Mouse (Mus musculus) embryonic facial prominence, embryonic 14.5 days (tissue): Measurements from ENCODE around the gene Trim15. TPM values are rescaled to one million over a fixed set of nuclear protein-coding genes. Genes with fewer than 3 reads are reported as not detected.

ENCODE experiments used
- ATAC-seq: fragments of 200-750 bp; cut with Nextera tagmentation; 2 replicates; pipeline ENCODE4 v1.8.0; 2017; ENCODE audit warnings: low read depth, moderate number of reproducible peaks, moderate TSS enrichment
- DNase-seq: peaks from one replicate; pipeline ENCODE4 v3.0.0-alpha.2; 2015; ENCODE audit warnings: low spot score
- H3K27ac ChIP-seq: fragments of 300-500 bp; sonication (generic); replicated peaks from 2 replicates; pipeline ENCODE4 v1.5.1; 2014; ENCODE audit warnings: low read depth, mild to moderate bottlenecking, low read length, moderate library complexity
- H3K27me3 ChIP-seq: fragments of 300-500 bp; sonication (generic); replicated peaks from 2 replicates; pipeline ENCODE4 v1.6.1; 2014; ENCODE audit warnings: low read length; ENCODE audit not compliant: control insufficient read depth, insufficient read depth
- H3K36me3 ChIP-seq: fragments of 300-500 bp; sonication (generic); 2 replicates; pipeline ENCODE4 v1.6.1; 2014; ENCODE audit warnings: low read length, mixed read lengths; ENCODE audit not compliant: control insufficient read depth, insufficient read depth
- H3K4me1 ChIP-seq: fragments of 300-500 bp; sonication (generic); 2 replicates; pipeline ENCODE4 v1.6.1; 2014; ENCODE audit warnings: antibody characterized with exemption, low read length; ENCODE audit not compliant: control insufficient read depth, insufficient read depth
- H3K4me2 ChIP-seq: fragments of 300-500 bp; sonication (generic); 2 replicates; pipeline ENCODE4 v1.6.1; 2014; ENCODE audit warnings: low read depth, mild to moderate bottlenecking, low read length, moderate library complexity, mixed read lengths
- H3K4me3 ChIP-seq: fragments of 300-500 bp; sonication (generic); 2 replicates; pipeline ENCODE4 v1.5.1; 2014; ENCODE audit warnings: low read depth, mild to moderate bottlenecking, low read length
- H3K9ac ChIP-seq: fragments of 300-500 bp; sonication (generic); 2 replicates; pipeline ENCODE4 v1.6.1; 2014; ENCODE audit warnings: low read depth, mild to moderate bottlenecking, low read length, moderate library complexity, mixed read lengths
- H3K9me3 ChIP-seq: fragments of 300-500 bp; sonication (generic); 2 replicates; pipeline ENCODE4 v1.6.1; 2016; ENCODE audit warnings: low read length; ENCODE audit not compliant: control insufficient read depth
- WGBS: fragments of 180-500 bp; shearing (Covaris S2); extraction: QIAGEN DNeasy Blood & Tissue Kit; methylation state at CpG from one replicate; pipeline ENCODE4 v1.1.7; 2014; 5-methylcytosine and 5-hydroxymethylcytosine counted together
- polyA plus RNA-seq: library from polyadenylated mRNA; unstranded; fragments of >200 nt; fragmentation: Nextera tagmentation; extraction: Ambion mirVana; gene quantifications from 2 replicates; pipeline ENCODE4 v1.2.1, GENCODE M21; 2014

The Trim15 gene
- polyA plus RNA-seq: 0.10 and 0.15 TPM in 2 replicates

GRCm38 (mm10) chr17:36866719-36867527 lies at the start of gene Trim15:
Trim15 (minus strand) TSS chr17:36867210.
- no peak for DNase-seq
- Histone ChIP-seq H3K9ac (no peak within 1 kb of the TSS), H3K27ac (no peak within 1 kb of the TSS), H3K4me3 (no peak within 1 kb of the TSS), H3K27me3 (peaks cover 19% of the 10 kb centered on the region), H3K9me3 (no peaks in the 10 kb centered on the region), H3K36me3 (no peaks in the 10 kb centered on the region), H3K4me1 (no peaks in the 10 kb centered on the region), H3K4me2 (peak within 1 kb of the TSS; percentile 38)
- 15% methylated on average over 27 of the region's 29 CpGs for WGBS
- ATAC-seq: no peak

GRCm38 (mm10) chr17:36915076-36915475 lies 48.1 kb upstream of the Trim15 start:
- ATAC-seq (no peak), DNase-seq (peak; percentile 20)
- no peak overlapping the region for H3K4me3 ChIP-seq
- no peaks in the 10 kb centered on the region for H3K9me3 ChIP-seq
- H3K36me3 ChIP-seq: no peaks in the 10 kb centered on the region
- no peaks in the 10 kb centered on the region for H3K27me3 ChIP-seq
- H3K27ac ChIP-seq: no peak overlapping the region
- 13% methylated on average over 9 of the region's 9 CpGs for WGBS
- H3K4me1 ChIP-seq: no peaks in the 10 kb centered on the region
- no peak overlapping the region for H3K9ac ChIP-seq
- no peak overlapping the region for H3K4me2 ChIP-seq

- no peak for ATAC-seq
- WGBS: 4% methylated on average over 2 of the region's 2 CpGs
- no peaks in the 10 kb centered on the region for H3K9me3 ChIP-seq
Measured at GRCm38 (mm10) chr17:36914108-36914507, 47.1 kb upstream of the Trim15 start.

GRCm38 (mm10) chr17:36912031-36912430 lies 45.0 kb upstream of the Trim15 start:
- no peak overlapping the region for H3K9ac ChIP-seq
- 60% methylated on average over 2 of the region's 2 CpGs for WGBS
- 0 out of 2 replicates have a peak, but pooled peaks cover 3% of the 10 kb centered on the region for H3K27me3 ChIP-seq
- H3K4me2 ChIP-seq: no peak overlapping the region
- H3K4me1 ChIP-seq: no peaks in the 10 kb centered on the region
- no peak overlapping the region for H3K27ac ChIP-seq
- no peak overlapping the region for H3K4me3 ChIP-seq
- H3K36me3 ChIP-seq: no peaks in the 10 kb centered on the region
- DNase-seq: no peak
- no peaks in the 10 kb centered on the region for H3K9me3 ChIP-seq
- no peak for ATAC-seq

More at GRCm38 (mm10) chr17:36914108-36914507, 47.1 kb upstream of the Trim15 start:
- Histone ChIP-seq H3K27ac (no peak overlapping the region), H3K4me2 (no peak overlapping the region), H3K9ac (no peak overlapping the region), H3K4me3 (no peak overlapping the region), H3K4me1 (no peaks in the 10 kb centered on the region), H3K36me3 (no peaks in the 10 kb centered on the region), H3K27me3 (0 out of 2 replicates have a peak, but pooled peaks cover 3% of the 10 kb centered on the region)
- DNase-seq: peak; percentile 81

GRCm38 (mm10) chr17:36909802-36910201 lies 42.8 kb upstream of the Trim15 start:
- DNase-seq: no peak
- Histone ChIP-seq H3K4me1 (no peaks in the 10 kb centered on the region), H3K27me3 (0 out of 2 replicates have a peak, but pooled peaks cover 3% of the 10 kb centered on the region), H3K4me2 (no peak overlapping the region), H3K36me3 (no peaks in the 10 kb centered on the region), H3K4me3 (no peak overlapping the region), H3K27ac (no peak overlapping the region), H3K9ac (no peak overlapping the region), H3K9me3 (no peaks in the 10 kb centered on the region)
- 64% methylated on average over 4 of the region's 4 CpGs for WGBS
- no peak for ATAC-seq

- Histone ChIP-seq H3K4me2 (no peak overlapping the region), H3K27ac (no peak overlapping the region), H3K9me3 (no peaks in the 10 kb centered on the region), H3K9ac (no peak overlapping the region), H3K4me3 (no peak overlapping the region), H3K27me3 (0 out of 2 replicates have a peak, but pooled peaks cover 3% of the 10 kb centered on the region), H3K36me3 (no peaks in the 10 kb centered on the region), H3K4me1 (no peaks in the 10 kb centered on the region)
- peak; percentile 20 for DNase-seq
- no peak for ATAC-seq
- WGBS: 40% methylated on average over 1 of the region's 1 CpGs
Measured at GRCm38 (mm10) chr17:36908235-36908634, 41.2 kb upstream of the Trim15 start.

GRCm38 (mm10) chr17:36903651-36904050 lies 36.6 kb upstream of the Trim15 start:
- Histone ChIP-seq H3K4me1 (no peaks in the 10 kb centered on the region), H3K9me3 (no peaks in the 10 kb centered on the region), H3K9ac (no peak overlapping the region), H3K27ac (no peak overlapping the region), H3K27me3 (no peaks in the 10 kb centered on the region), H3K36me3 (no peaks in the 10 kb centered on the region), H3K4me2 (no peak overlapping the region), H3K4me3 (no peak overlapping the region)
- no peak for ATAC-seq
- DNase-seq: no peak
- 77% methylated on average over 3 of the region's 3 CpGs for WGBS

GRCm38 (mm10) chr17:36900691-36901090 lies 33.7 kb upstream of the Trim15 start:
- DNase-seq: no peak
- H3K4me1 ChIP-seq: no peaks in the 10 kb centered on the region
- H3K27me3 ChIP-seq: no peaks in the 10 kb centered on the region
- no peak for ATAC-seq
- no peak overlapping the region for H3K9ac ChIP-seq
- 28% methylated on average over 1 of the region's 1 CpGs for WGBS
- no peak overlapping the region for H3K4me2 ChIP-seq
- no peaks in the 10 kb centered on the region for H3K9me3 ChIP-seq
- no peaks in the 10 kb centered on the region for H3K36me3 ChIP-seq
- no peak overlapping the region for H3K4me3 ChIP-seq
- no peak overlapping the region for H3K27ac ChIP-seq

GRCm38 (mm10) chr17:36900001-36900400 lies 33.0 kb upstream of the Trim15 start:
- H3K27me3 ChIP-seq: no peaks in the 10 kb centered on the region

More at GRCm38 (mm10) chr17:36900001-36900400, 33.0 kb upstream of the Trim15 start:
- DNase-seq (no peak), ATAC-seq (no peak)
- H3K4me2 ChIP-seq: no peak overlapping the region
- H3K4me3 ChIP-seq: no peak overlapping the region
- no peaks in the 10 kb centered on the region for H3K9me3 ChIP-seq
- no peak overlapping the region for H3K27ac ChIP-seq
- no peak overlapping the region for H3K9ac ChIP-seq
- H3K4me1 ChIP-seq: no peaks in the 10 kb centered on the region
- H3K36me3 ChIP-seq: no peaks in the 10 kb centered on the region
- WGBS: 85% methylated on average over 5 of the region's 5 CpGs
